Mouse (Mus musculus): Measurements from ENCODE around the gene Cfap206.

The Cfap206 gene

GRCm38 (mm10) chr4:34673721-34674120, 56.3 kb downstream of the Cfap206 start:
- no peak for DNase-seq (ENCODE audit: low read depth, low spot score)

GRCm38 (mm10) chr4:34667923-34668322, 62.1 kb downstream of the Cfap206 start:
- DNase-seq (ENCODE audit: low read depth, low spot score) = no peak

- no peak for DNase-seq (ENCODE audit: low read depth, low spot score)
Observed at GRCm38 (mm10) chr4:34661927-34662326, 68.1 kb downstream of the Cfap206 start.

GRCm38 (mm10) chr4:34661514-34661913, 68.5 kb downstream of the Cfap206 start:
- no peak for DNase-seq (ENCODE audit: low read depth, low spot score)

GRCm38 (mm10) chr4:34659012-34659411, 71.0 kb downstream of the Cfap206 start:
- DNase-seq (ENCODE audit: low read depth, low spot score) = no peak

GRCm38 (mm10) chr4:34656101-34656500, 73.9 kb downstream of the Cfap206 start:
- no peak for DNase-seq (ENCODE audit: low read depth, low spot score)

- DNase-seq (ENCODE audit: low read depth, low spot score) = no peak
Observed at GRCm38 (mm10) chr4:34653179-34653578, 76.8 kb downstream of the Cfap206 start.

- DNase-seq (ENCODE audit: low read depth, low spot score) = no peak
Observed at GRCm38 (mm10) chr4:34644779-34645178, 85.2 kb downstream of the Cfap206 start.

GRCm38 (mm10) chr4:34640731-34641130, 89.3 kb downstream of the Cfap206 start:
- DNase-seq (ENCODE audit: low read depth, low spot score) = no peak

- peak; percentile 19 for DNase-seq (ENCODE audit: low read depth, low spot score)
Observed at GRCm38 (mm10) chr4:34639745-34640364, 90.2 kb downstream of the Cfap206 start.

Measured in forelimb bud, embryonic 11.5 days (tissue).